Mouse (Mus musculus): Measurements from ENCODE around the gene Olig1. TPM values are rescaled to one million over a fixed set of nuclear protein-coding genes. Genes with fewer than 3 reads are reported as not detected.
A peak's percentile ranks its signal among the peaks of the same experiment; 100 is the strongest.
"Not testable (repeated sequence)": the region's sequence is repeated elsewhere in the genome, so short reads cannot be mapped to it uniquely, and the experiment has no call there.

The Olig1 gene
- polyA plus RNA-seq, 1 experiment, result not detected

DNA sequence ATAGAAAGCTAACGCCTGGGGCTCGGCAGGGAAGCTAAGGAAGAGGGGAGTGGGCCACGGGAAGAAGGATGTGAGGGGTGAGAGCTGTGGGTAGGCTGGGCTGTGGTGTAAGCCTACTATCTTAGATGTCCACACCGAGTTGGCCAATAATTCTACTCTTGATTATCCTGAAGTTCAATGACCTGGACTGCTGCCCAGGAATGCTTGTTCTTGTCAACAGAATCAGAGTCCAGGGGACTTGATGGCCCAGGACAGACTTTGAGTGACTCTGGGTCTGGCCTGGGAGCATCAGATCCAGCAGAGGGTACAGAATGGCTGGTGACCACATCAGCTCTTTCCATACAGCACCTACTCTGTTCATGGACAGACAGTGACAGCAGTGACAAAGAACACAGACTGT lies 30.5 kb upstream of the Olig1 start:
- TF ChIP-seq FLI1 (IDR thresholded peaks at IDR 0.05; ENCODE audit: low read length) (no peak), GATA1 (IDR thresholded peaks at IDR 0.05; ENCODE audit: borderline replicate concordance, low read length) (no peak)
- no peak overlapping the region for H3K4me3 ChIP-seq (replicated peaks)
- peaks cover 13% of the 10 kb centered on the region for H3K4me1 ChIP-seq
- H3K9me3 ChIP-seq, result no peaks in the 10 kb centered on the region
- H3K27me3 ChIP-seq (replicated peaks), result peaks cover 88% of the 10 kb centered on the region
- no peaks in the 10 kb centered on the region for H3K36me3 ChIP-seq (replicated peaks; ENCODE audit: low read length)

DNA sequence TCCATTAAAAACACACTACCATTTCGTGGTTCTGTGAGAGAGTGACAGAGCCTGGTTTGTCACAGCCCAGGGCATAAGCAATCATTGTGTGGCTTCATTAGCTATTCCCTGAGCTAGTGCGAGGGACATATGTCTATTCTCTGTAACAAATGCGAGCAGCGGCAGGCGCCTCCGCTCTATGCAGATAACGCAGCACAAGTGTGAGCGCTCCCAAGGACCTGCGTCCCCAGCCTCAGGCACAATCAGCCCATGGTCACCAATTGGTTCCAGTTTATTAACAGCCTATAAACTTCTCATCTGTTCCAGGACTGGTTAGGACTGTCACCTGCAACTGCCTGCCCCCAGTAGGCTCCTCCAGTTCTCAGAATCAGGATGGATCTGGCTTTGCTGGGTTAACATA lies 23.3 kb upstream of the Olig1 start:
- no peaks in the 10 kb centered on the region for H3K36me3 ChIP-seq (replicated peaks; ENCODE audit: low read length)
- H3K9me3 ChIP-seq, result no peaks in the 10 kb centered on the region
- H3K27me3 ChIP-seq (replicated peaks), result peaks cover 53% of the 10 kb centered on the region
- H3K4me1 ChIP-seq, result no peaks in the 10 kb centered on the region
- TF ChIP-seq GATA1 (IDR thresholded peaks at IDR 0.05; ENCODE audit: borderline replicate concordance, low read length) (no peak), FLI1 (IDR thresholded peaks at IDR 0.05; ENCODE audit: low read length) (no peak)
- H3K4me3 ChIP-seq (replicated peaks), result no peak overlapping the region

DNA sequence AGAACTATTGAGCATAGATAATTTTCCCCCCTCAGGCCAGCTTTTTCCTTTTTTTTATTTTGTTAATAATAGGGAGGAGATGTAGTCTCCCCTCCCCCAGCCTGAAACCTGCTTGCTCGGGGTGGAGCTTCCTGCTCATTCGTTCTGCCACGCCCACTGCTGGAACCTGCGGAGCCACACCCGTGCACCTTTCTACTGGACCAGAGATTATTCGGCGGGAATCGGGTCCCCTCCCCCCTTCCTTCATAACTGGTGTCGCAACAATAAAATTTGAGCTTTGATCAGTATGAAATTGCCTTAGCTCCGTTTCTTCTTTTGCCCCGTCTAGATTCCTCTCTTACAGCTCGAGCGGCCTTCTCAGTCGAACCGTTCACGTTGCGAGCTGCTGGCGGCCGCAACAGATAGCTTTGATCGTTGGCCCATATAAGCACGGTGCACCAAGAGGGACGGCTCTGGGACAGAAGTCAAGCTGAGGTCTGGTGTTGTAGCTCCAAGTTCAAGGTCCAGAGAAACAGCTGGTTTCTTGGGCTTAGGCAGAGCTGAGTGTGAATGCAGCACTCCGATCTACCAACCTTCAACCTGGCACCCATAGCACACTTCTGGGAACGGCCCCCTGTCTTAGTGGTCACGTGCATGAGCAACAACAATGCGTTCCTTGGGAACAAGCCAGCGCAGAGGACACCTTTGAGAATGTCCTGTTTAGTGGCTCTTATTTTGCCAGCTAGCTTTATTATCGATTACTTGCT lies 14.0 kb upstream of the Olig1 start:
- not testable (repeated sequence) for H3K4me3 ChIP-seq (replicated peaks); H3K4me1 ChIP-seq; H3K9me3 ChIP-seq; H3K36me3 ChIP-seq (replicated peaks; ENCODE audit: low read length)
- peaks cover 42% of the 10 kb centered on the region for H3K27me3 ChIP-seq (replicated peaks)

DNA sequence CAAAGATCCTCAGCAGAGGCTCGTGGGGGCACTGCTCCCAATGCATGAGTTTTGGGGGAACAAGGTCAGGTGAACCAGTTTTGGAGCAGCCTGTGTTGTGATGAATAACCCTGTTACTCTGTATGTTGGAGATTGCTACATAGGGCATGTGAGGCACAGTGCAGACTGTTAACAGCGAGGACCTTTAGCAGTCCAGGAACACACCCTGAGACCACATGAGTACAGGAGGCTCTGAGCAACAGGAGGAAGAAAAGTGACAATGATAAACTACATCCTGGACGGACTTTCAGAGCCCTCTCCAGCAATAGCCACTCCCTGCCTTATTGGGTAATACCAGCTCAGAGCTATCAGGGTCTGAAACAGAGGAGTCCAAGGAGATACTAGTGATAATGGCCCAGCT lies 10.6 kb upstream of the Olig1 start:
- TF ChIP-seq GATA1 (IDR thresholded peaks at IDR 0.05; ENCODE audit: borderline replicate concordance, low read length), result no peak
- no peak for TF ChIP-seq FLI1 (IDR thresholded peaks at IDR 0.05; ENCODE audit: low read length)
- H3K9me3 ChIP-seq, result no peaks in the 10 kb centered on the region
- H3K4me1 ChIP-seq, result no peaks in the 10 kb centered on the region
- peaks cover 72% of the 10 kb centered on the region for H3K27me3 ChIP-seq (replicated peaks)
- no peak overlapping the region for H3K4me3 ChIP-seq (replicated peaks)
- H3K36me3 ChIP-seq (replicated peaks; ENCODE audit: low read length), result no peaks in the 10 kb centered on the region

DNA sequence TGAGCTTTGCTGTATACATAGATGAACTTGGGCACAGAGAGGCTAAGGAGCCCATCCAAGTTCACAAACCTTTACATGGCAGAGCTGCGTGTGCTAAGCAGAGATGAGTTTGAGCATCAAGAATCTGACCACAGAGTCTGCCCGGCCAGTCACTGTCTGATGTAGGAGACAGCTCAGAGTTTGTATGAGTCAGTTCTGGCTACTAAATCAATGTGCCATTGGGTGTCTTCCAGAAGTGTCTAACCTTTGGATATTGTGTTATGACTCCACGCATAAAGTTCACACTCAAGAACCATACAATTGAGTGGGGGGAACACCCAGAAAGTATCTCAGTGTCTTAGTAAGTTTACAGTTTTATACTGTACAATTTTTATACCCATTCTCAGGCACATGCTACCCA lies 8.7 kb upstream of the Olig1 start:
- H3K4me1 ChIP-seq, result no peaks in the 10 kb centered on the region
- TF ChIP-seq GATA1 (IDR thresholded peaks at IDR 0.05; ENCODE audit: borderline replicate concordance, low read length) (no peak), FLI1 (IDR thresholded peaks at IDR 0.05; ENCODE audit: low read length) (no peak)
- no peaks in the 10 kb centered on the region for H3K9me3 ChIP-seq
- peaks cover 75% of the 10 kb centered on the region for H3K27me3 ChIP-seq (replicated peaks)
- no peaks in the 10 kb centered on the region for H3K36me3 ChIP-seq (replicated peaks; ENCODE audit: low read length)
- no peak overlapping the region for H3K4me3 ChIP-seq (replicated peaks)

DNA sequence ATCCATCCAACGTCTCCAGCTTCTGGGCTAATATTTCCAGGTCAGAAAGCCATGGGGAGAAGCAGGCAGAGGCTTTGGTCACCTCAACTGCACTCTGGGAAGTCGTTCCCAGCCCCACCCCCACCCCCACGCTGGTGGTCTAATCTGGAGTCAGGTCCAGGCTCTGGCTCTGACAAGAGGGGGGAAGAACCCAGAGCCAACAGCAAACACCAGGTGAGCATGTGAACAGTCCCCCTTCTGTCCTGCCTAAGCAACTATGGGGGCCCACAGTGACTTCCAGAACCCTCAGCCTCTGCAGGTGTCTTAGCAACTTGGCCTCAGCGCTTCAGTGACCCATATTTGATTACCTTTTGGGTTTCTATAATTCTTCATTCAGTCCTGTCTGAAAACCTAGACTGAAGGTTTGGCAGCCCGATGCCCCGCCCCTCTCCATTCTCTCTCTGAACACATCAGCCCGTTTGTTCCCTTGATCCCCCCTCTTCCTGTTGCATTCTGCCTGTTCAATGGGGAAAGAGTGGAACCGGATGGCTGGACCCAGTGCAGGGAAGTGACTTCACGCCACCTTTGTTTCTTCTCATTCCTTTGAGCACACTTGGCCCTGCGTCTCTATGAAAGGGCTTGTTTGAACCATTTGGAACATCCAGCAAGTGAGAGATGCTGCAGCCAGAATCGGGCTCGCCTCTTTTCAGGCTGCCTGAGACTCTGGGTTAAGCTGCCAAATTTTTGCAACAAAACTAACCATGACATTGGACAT lies 6.9 kb upstream of the Olig1 start:
- no peaks in the 10 kb centered on the region for H3K4me1 ChIP-seq
- H3K9me3 ChIP-seq, result no peaks in the 10 kb centered on the region
- TF ChIP-seq FLI1 (IDR thresholded peaks at IDR 0.05; ENCODE audit: low read length) (no peak), GATA1 (IDR thresholded peaks at IDR 0.05; ENCODE audit: borderline replicate concordance, low read length) (no peak)
- H3K36me3 ChIP-seq (replicated peaks; ENCODE audit: low read length), result no peaks in the 10 kb centered on the region
- peaks cover 80% of the 10 kb centered on the region for H3K27me3 ChIP-seq (replicated peaks)
- H3K4me3 ChIP-seq (replicated peaks), result no peak overlapping the region

DNA sequence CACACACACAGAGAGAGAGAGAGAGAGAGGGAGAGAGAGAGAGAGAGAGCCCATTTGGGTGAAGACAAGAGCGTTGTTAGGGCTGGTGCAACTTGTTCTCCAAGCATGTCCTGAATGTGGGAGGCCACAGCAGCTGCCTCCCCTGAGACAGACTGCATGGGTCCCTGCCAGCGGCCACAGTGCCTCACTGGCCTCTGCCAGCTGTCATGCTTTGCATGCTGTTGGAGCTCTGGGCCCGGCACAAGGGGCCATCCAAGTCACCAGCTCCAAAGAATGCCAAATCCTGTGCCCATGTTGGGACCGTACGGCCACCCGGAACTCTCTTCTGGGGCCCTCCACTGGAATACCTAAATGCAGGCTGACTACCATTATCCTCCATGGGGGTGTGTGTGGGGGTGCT lies 3.6 kb upstream of the Olig1 start:
- no peak overlapping the region for H3K4me3 ChIP-seq (replicated peaks)
- peaks cover 83% of the 10 kb centered on the region for H3K27me3 ChIP-seq (replicated peaks)
- peaks cover 11% of the 10 kb centered on the region; the same call in 1 of the 2 replicates for H3K4me1 ChIP-seq
- H3K36me3 ChIP-seq (replicated peaks; ENCODE audit: low read length), result no peaks in the 10 kb centered on the region
- H3K9me3 ChIP-seq, result no peaks in the 10 kb centered on the region
- TF ChIP-seq FLI1 (IDR thresholded peaks at IDR 0.05; ENCODE audit: low read length) (no peak), GATA1 (IDR thresholded peaks at IDR 0.05; ENCODE audit: borderline replicate concordance, low read length) (no peak)

DNA sequence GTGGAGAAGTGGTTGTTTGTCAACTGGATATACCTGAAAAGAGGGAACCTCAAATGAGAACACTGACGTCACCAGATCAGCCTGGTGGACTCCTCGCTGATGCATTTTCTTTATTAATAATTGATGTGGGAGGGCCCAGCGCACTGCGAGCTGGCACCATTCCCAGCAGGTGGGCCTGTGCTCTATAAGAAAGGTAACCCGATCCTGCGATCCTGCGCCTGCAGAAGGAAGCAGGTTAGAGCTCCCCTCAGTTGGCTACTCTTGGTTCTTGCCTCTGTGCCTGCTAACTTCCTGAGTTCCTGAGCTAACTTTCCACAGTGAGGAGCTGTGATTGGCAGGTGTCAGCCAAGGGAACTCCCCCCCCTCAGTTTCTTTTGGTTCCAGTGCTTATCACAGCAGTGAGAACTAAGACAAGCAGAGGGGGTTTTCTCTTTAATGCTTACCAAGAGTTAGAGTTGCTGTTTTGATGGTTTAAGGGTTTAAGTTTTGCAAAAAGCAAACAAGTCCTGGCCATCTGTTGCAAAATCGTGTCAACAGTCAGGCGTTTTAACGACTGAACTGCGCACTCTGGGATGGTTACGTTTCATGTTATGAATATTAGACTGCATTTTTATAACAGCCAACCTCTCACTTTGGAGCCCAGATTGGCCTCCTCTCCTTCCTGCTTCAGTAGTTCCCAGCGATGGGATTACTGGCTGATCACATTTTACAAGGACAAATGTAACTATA lies 684 bp upstream of the Olig1 start:
- TF ChIP-seq FLI1 (IDR thresholded peaks at IDR 0.05; ENCODE audit: low read length) (no peak), GATA1 (IDR thresholded peaks at IDR 0.05; ENCODE audit: borderline replicate concordance, low read length) (no peak)
- Histone ChIP-seq H3K36me3 (replicated peaks; ENCODE audit: low read length) (no peaks in the 10 kb centered on the region), H3K27me3 (replicated peaks) (peaks cover 84% of the 10 kb centered on the region)

DNA sequence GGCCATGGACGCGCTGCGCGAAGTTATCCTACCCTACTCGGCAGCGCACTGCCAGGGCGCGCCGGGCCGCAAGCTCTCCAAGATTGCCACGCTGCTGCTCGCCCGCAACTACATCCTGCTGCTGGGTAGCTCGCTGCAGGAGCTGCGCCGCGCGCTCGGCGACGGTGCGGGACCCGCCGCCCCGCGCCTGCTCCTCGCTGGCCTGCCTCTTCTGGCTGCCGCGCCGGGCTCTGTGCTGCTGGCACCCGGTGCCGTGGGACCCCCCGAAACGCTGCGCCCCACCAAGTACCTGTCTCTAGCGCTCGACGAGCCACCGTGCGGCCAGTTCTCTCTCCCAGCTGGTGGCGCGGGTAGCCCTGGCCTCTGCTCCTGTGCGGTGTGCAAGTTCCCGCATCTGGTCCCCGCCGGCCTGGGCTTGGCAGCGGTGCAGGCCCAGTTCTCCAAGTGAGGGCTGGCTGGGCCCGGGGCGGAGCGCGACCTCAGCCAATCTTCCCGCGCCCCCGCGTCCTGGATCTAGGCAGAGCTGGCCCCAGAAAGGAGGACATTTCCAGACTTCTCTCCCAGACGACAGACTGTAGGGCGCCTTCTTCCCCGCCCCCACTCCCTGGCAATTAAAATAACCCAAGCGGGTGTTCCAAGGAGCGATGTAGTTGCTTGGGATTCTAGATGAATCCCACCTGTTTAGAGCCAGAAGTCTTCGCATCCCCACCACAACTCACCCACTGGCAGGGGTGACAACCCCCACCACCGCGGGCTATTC lies 820 bp downstream of the Olig1 start:
- peaks cover 11% of the 10 kb centered on the region; the same call in 1 of the 2 replicates for H3K4me1 ChIP-seq
- TF ChIP-seq FLI1 (IDR thresholded peaks at IDR 0.05; ENCODE audit: low read length) (no peak), GATA1 (IDR thresholded peaks at IDR 0.05; ENCODE audit: borderline replicate concordance, low read length) (no peak)
- peaks cover 93% of the 10 kb centered on the region for H3K27me3 ChIP-seq (replicated peaks)
- no peaks in the 10 kb centered on the region for H3K9me3 ChIP-seq
- H3K4me3 ChIP-seq (replicated peaks), result peak overlapping the region; percentile 51
- no peaks in the 10 kb centered on the region for H3K36me3 ChIP-seq (replicated peaks; ENCODE audit: low read length)

More for the DNA sequence above, 684 bp upstream of the Olig1 start:
- Histone ChIP-seq H3K9me3 (no peaks in the 10 kb centered on the region), H3K4me3 (replicated peaks) (no peak overlapping the region), H3K4me1 (peaks cover 11% of the 10 kb centered on the region; the same call in 1 of the 2 replicates)
